Mouse (Mus musculus): ENCODE data around the gene Plod2.

DNA sequence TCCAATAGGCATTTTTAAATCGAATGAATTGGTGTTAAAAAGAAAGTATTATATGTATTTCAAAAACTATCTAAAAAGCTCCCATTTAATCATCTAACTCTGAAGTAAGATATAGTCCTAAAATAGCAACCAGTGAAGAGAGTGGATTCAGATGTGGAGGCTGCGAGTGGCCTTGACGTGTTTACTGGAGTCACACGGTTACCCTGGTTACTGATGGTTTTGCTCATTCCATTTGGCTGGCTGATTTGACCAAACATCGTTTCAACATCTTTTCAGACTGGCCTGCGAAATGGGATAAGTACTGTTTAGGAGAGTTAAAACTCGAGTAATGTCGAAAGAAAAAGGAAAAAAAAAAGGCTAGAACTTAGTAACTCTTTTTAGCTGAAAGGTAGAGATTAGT lies 71.2 kb downstream of the Plod2 start:
- TF ChIP-seq MAX (IDR thresholded peaks at IDR 0.05; ENCODE audit: low read length) (no peak), MEF2A (IDR thresholded peaks at IDR 0.05; ENCODE audit: extremely low read depth, insufficient replicate concordance, low read depth, low read length, poor library complexity, severe bottlenecking) (no peak), USF2 (IDR thresholded peaks at IDR 0.05; ENCODE audit: borderline replicate concordance in 1 of 2, insufficient read depth in 1 of 2, low read depth in 1 of 2, low read length in 2 of 2) (no peak), EP300 (IDR thresholded peaks at IDR 0.05; ENCODE audit: low read depth in 1 of 2, low read length in 2 of 2) (no peak), ZMIZ1 (IDR thresholded peaks at IDR 0.05; ENCODE audit: low read depth, low read length) (no peak), CTCF (IDR thresholded peaks at IDR 0.05 in 2 of 3, conservative IDR thresholded peaks at IDR 0.05 in 1 of 3; ENCODE audit: control insufficient read depth in 1 of 3, insufficient read depth in 1 of 3, low read depth in 2 of 3, low read length in 3 of 3, poor library complexity in 1 of 3, severe bottlenecking in 1 of 3) (no peak), POLR2A (IDR thresholded peaks at IDR 0.05; ENCODE audit: control insufficient read depth in 1 of 2, insufficient read depth in 1 of 2, low read depth in 1 of 2, low read length in 2 of 2, poor library complexity in 1 of 2) (no peak)
